Mouse (Mus musculus) hindlimb bud, embryonic 11.5 days (tissue): Measurements from ENCODE around the gene Havcr2.
"Not testable (repeated sequence)": the region's sequence is repeated elsewhere in the genome, so short reads cannot be mapped to it uniquely, and the experiment has no call there.

Experiments used
- DNase-seq: peaks from one replicate; pipeline ENCODE4 v3.0.0-alpha.2; 2012; ENCODE audit warnings: low read depth, low spot score; ENCODE audit errors: extremely low spot score

The Havcr2 gene

DNA sequence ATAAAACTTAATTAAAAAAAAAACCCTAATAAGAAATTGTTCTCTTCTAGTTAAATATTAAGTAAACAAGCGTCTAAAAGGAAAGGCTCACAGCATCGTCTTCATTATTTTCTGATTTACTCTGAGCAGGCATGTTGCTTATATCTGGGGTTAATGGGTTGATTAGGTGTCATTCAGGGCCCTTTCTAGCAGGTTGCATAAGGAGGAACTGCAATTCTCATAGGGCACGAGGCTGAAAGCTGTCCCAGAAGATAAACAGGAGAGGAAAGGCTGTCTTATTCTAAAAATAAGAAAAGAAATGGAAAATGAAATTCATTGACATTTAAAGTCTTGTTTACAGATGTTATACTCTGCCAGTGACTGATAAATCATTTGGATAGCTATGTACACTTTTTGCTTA is 5.2 kb downstream of the Havcr2 start:
- no peak for DNase-seq

DNA sequence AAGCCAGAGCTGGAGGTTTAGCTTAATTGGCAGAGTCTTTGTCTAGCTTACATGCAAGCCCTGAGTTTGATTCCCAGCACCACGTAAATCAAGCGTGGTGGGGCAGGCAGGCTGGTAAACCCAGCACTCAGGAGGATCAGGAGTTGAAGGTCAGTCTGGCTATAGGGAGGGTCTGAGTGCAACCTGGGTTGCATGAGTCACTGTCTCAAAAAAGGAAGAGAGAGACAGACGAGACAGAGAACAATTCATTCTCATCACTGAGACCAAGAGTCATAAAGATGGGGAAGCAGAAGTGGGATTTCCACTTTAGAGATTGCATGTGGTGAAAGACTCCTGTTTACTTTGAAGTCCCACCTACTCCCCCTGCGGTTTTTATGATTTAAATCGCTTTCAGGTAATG is 6.6 kb downstream of the Havcr2 start:
- no peak for DNase-seq

DNA sequence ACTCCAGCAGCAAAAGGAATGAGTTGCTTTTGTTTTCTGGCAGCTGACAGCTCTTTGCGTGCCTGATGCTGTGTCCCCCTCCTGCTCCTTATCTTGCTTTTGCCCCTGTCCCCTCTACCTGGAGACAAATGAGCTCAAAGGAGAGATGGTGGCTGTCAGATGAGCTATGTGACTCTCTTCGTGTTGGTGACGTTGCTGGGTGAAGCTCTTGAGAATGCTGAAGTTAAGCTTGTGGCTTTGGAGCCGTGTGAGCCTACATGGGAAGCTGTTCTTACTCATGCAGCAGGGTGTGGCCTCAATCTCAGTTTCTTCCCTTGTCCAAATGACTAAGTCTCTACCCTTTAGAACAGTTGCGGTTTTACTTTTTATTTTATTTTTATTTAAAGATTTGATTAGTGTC is 7.2 kb downstream of the Havcr2 start:
- no peak for DNase-seq

DNA sequence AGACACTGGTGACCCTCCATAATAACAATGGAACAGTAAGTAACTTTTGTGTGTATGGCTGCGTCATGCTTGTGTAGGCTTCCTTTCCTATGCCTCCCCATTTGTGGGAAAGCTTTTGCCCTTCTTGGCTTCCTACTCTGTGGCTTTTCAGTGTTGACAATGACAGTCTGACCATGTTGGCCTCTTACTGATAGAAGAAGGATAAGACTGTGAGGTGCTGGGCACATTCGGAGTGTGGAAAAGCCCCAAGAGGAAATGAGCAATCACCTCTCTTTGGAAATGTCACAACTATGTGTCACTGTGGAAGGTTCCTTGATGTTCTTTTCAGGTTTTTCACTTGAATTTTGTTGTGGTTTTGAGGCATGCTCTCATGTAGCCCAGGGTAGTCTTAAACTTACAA is 12.1 kb downstream of the Havcr2 start:
- no peak for DNase-seq

DNA sequence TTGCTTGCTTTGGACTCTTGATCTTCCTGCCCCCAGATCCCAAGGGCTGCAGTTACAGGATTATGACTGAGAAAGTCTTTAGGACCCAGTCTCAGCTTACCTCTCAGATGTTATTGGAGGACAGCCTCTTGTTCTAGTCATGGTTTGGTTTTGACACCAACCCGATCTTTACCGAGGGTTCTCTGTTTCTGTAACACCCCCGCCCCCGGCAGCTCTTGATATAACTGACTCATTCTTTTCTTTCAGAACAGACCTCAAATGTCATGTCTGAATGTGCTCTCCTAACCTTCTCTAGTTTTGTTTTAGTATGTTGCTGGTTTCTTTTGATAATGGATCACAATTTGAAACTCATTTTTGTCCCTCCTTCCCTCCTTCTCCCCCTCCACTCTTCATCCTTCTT is 19.5 kb downstream of the Havcr2 start:
- DNase-seq, result no peak

DNA sequence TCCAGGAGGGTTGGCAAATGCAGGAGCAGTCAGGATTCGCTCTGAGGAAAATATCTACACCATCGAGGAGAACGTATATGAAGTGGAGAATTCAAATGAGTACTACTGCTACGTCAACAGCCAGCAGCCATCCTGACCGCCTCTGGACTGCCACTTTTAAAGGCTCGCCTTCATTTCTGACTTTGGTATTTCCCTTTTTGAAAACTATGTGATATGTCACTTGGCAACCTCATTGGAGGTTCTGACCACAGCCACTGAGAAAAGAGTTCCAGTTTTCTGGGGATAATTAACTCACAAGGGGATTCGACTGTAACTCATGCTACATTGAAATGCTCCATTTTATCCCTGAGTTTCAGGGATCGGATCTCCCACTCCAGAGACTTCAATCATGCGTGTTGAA is 24.6 kb downstream of the Havcr2 start:
- no peak for DNase-seq

DNA sequence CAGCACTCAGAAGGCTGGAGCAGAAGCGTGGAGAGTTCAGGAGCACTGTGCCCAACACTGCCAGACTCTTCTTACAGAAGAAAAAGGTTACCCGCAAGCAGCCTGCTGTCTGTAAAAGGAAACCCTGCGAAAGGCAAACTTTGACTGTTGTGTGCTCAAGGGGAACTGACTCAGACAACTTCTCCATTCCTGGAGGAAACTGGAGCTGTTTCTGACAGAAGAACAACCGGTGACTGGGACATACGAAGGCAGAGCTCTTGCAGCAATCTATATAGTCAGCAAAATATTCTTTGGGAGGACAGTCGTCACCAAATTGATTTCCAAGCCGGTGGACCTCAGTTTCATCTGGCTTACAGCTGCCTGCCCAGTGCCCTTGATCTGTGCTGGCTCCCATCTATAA is 25.8 kb downstream of the Havcr2 start:
- no peak for DNase-seq

DNA sequence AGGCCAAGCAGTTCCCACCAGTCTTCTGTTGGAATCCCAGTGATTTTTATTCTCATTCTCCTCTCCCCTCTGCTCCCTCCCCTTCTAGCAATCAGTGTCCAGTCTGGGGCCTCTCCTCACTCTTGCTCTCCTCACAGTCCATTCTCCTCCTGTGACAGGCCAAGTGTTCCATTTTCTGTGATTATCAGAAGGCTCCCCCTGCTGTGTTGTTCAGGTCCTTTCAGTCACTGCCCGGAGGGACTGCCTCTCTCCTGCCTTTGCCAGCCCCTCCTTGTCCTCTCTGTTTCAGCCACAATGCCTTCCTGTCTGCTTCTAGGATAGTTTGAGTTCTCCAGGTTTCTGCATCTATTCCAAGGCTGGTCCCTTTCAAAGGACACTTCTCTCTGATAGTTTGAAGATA is 33.5 kb downstream of the Havcr2 start:
- no peak for DNase-seq

DNA sequence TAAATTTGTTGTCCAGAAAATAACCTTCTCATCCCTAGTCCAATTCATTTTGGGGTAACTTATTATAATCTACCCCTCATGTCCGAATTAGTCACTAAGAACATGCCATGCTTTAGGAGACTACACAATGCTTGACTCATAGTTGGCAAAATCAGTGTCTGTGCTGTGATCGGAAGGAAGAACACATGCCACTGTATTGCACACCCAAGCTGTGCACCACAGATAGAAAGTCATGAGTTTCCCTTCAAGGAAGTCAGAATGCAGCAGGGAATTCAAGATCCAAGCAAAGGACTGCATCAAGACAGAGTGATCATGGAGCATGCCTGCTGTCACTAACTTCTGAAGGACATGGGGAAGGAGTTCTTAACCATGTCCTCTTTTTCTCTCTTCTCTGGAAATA is 33.9 kb downstream of the Havcr2 start:
- DNase-seq, result no peak

DNA sequence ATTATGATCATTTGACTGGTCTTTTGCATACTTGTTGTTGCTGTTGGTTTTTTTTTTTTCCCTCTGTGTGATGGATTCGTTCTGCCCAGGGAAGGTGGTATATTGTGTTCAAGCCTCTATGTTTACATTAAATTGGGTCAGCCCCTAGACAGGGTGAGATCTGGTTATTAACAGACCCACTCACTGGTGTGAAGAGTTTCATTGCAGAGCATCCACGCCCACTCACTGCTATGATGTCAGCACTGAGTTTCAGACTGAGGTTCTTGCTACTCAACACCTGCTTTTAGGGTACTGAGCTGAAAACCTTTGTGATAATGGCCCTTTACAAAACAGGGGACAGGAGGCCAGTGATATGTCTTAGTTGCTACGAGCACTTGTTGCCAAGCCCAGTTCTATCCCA is 52.4 kb downstream of the Havcr2 start:
- DNase-seq, result no peak

DNA sequence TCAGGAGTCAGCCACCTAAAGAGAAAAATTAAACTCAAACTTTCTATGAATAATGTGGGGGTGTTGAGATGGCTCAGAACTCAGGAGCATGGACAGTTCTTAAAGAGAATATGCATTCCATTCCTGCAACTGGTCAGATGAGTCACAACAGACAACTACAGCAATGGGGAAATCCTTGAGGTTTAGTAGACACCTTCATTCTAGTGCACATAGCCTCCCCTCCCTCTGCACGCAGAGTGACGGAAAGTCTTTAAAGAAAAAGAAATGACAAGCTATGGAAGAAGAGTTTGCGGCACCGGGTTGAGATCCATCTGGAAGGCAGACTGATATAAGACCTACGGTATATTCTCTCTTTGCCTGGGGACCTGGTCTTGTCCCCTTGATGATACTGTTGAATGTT is 55.2 kb downstream of the Havcr2 start:
- no peak for DNase-seq

DNA sequence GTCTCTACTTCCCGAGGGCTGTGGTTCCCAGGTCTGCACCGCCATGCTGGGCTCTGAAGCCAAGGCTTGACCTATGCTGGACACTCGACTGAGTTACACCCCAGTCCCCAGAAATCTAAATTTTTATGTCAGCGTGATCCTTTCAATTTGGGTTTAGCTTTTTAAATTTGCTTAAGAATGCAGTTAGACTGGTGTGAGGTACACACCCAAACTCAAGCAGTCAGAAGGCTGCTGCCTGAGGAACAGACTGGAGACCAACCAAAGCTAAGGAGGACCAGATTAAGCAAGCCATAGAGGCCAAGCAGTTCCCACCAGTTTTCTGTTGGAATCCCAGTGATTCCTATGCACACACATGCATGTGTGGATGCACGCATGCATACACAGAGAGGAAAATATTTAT is 66.6 kb downstream of the Havcr2 start:
- DNase-seq, result not testable (repeated sequence)

DNA sequence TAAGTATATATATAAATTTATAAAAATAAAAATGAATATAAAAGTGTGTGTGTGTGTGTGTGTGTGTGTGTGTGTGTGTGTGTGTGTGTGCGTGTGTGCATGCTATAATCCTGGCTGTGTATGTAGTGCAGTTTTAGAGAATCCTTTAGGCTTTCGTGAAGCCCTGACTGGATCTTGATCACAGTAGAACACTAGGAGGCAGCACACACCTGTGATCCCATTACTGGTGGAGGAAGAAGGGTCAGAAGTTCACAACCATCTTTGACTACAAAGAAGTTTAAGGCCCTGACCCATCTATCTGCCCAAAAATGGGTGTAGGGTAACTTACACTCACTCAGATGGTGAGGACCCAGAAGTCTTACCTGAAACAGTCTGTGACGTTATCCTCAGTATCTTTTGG is 68.0 kb downstream of the Havcr2 start:
- no peak for DNase-seq

DNA sequence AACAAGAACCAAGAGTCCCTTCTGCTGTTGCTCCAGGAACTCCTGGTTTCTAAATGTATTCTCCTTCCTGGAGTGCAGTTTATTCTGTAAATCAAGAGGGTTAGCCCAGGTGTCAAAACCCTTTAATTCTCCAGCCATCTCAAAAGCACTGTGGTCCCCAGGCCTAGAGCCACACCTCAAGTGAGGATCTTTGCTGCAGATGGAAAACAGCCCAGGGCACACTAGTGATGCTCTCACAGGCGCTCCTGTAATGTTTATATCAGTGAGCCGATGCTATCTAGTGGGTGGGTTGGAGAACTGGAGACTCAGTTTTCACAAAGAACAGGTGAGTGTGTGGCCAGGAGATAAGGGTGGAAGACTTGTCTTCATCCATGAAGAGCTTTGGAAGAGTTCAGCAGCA is 69.2 kb downstream of the Havcr2 start, which contains the start of gene Gm12169:
Gene Gm12169 (plus strand): TSS at position 301 of the 400 bp plus-strand sequence.
- DNase-seq, result no peak

DNA sequence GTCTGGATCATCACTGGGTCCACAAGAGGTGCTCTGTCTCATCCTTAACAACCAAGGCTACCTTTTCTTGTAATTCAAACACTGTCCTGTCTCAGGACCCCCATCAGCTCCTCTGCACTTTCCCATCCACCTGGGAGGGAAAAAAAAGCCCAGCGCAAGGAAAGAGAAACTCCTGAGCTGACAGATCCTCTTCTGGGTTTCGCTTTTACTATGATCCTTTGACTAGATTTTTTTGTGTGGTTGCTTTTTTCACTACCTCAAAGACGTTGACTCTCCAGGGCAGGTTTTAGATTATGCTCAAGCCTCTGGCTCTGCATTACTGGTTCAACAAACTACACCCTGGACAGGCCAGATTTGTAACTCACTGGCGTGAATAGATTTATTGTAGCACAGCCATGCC is 75.4 kb downstream of the Havcr2 start:
- DNase-seq, result no peak
